Mouse (Mus musculus) liver, embryonic 11.5 days (tissue): Measurements from ENCODE around the gene Fermt3. TPM values are rescaled to one million over a fixed set of nuclear protein-coding genes. Genes with fewer than 3 reads are reported as not detected.

Source experiments
- ATAC-seq: fragments of 200-750 bp; cut with Nextera tagmentation; replicated peaks from 2 replicates; pipeline ENCODE4 v1.8.0; 2017; ENCODE audit warnings: moderate number of reproducible peaks, mild to moderate bottlenecking, moderate TSS enrichment, moderate library complexity; ENCODE audit not compliant: low FRiP score
- DNase-seq: peaks from one replicate; pipeline ENCODE4 v3.0.0-alpha.2; 2017; ENCODE audit warnings: low spot score
- H3K27ac ChIP-seq: fragments of 300-500 bp; sonication (generic); 2 replicates; pipeline ENCODE4 v1.5.1; 2014; ENCODE audit warnings: mild to moderate bottlenecking, low read depth, low read length, control low read depth
- H3K27me3 ChIP-seq: fragments of 300-500 bp; sonication (generic); replicated peaks from 2 replicates; pipeline ENCODE4 v1.6.1; 2014; ENCODE audit warnings: low read length, mixed read lengths; ENCODE audit not compliant: control insufficient read depth, insufficient read depth
- H3K36me3 ChIP-seq: fragments of 300-500 bp; sonication (generic); 2 replicates; pipeline ENCODE4 v1.6.1; 2014; ENCODE audit warnings: mild to moderate bottlenecking, low read length, moderate library complexity, mixed read lengths; ENCODE audit not compliant: control insufficient read depth, insufficient read depth
- H3K4me1 ChIP-seq: fragments of 300-500 bp; sonication (generic); replicated peaks from 2 replicates; pipeline ENCODE4 v1.6.1; 2014; ENCODE audit warnings: low read length, mixed read lengths; ENCODE audit not compliant: control insufficient read depth, insufficient read depth
- H3K4me2 ChIP-seq: fragments of 300-500 bp; sonication (generic); 2 replicates; pipeline ENCODE4 v1.6.1; 2014; ENCODE audit warnings: mild to moderate bottlenecking, control low read depth, moderate library complexity
- H3K4me3 ChIP-seq: fragments of 300-500 bp; sonication (generic); 2 replicates; pipeline ENCODE4 v1.5.1; 2014; ENCODE audit warnings: low read depth, low read length, control low read depth
- H3K9ac ChIP-seq: fragments of 300-500 bp; sonication (generic); 2 replicates; pipeline ENCODE4 v1.6.1; 2014; ENCODE audit warnings: low read depth, low read length, control low read depth
- H3K9me3 ChIP-seq: fragments of 300-500 bp; sonication (generic); 2 replicates; pipeline ENCODE4 v1.6.1; 2016; ENCODE audit warnings: low read length, inconsistent platforms, mixed read lengths; ENCODE audit not compliant: control insufficient read depth
- WGBS: fragments of 180-500 bp; shearing (Covaris S2); extraction: QIAGEN DNeasy Blood & Tissue Kit; methylation state at CpG from one replicate; pipeline ENCODE4 v1.1.7; 2014; 5-methylcytosine and 5-hydroxymethylcytosine counted together
- polyA plus RNA-seq: library from polyadenylated mRNA; unstranded; fragments of >200 nt; fragmentation: Nextera tagmentation; extraction: Ambion mirVana; gene quantifications from 2 replicates; pipeline ENCODE4 v1.2.1, GENCODE M21; 2014

Fermt3 gene
- polyA plus RNA-seq, 1 experiment from 2014 or later: 155 TPM

DNA sequence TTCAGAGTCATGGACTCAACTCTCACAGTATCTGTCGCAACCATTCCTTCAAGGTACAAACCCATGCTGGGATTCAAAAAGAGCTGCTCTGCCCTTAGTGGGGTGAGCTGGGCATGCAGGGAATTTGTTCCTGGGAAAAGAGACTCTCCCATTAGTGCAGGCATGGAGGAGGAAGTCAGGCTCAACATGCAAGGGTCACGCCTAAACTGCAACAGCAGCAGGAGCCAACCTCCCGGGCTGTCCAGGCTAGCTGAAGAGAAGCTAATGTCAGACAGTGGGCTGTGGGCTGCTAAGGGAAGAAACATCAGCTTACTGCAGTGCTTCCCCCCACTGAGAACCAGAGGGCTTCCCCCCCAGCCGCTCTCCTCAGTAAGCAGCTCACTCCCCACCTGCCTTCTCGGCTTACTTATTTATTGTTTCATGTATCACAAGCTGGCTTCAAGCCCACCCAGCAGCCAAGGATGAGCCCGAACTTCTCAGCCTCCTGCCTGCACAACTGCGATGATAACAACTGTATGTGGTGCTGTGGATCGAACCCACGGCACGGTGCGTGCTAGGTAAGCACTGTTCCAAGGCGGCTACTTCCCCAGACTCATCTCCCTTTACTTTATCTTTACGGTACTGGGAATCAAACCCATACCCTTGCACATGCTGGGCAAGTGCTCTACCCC, 46.9 kb downstream of the Fermt3 start:
- Histone ChIP-seq H3K9me3 (no peaks in the 10 kb centered on the region), H3K27ac (no peak overlapping the region), H3K36me3 (peaks cover 6% of the 10 kb centered on the region), H3K4me2 (no peak overlapping the region), H3K4me3 (no peak overlapping the region), H3K9ac (no peak overlapping the region), H3K27me3 (no peaks in the 10 kb centered on the region), H3K4me1 (peaks cover 58% of the 10 kb centered on the region)
- no peak for ATAC-seq
- no peak for DNase-seq
- WGBS: 82% methylated on average over 13 of the region's 13 CpGs

- peak overlapping the region; percentile 45; the same call in 1 of the 2 replicates for H3K27ac ChIP-seq
- H3K9ac ChIP-seq: 0 out of 2 replicates have a peak overlapping the region, but pooled peaks have one; percentile 14
- ATAC-seq (no peak), DNase-seq (no peak)
- H3K27me3 ChIP-seq: no peaks in the 10 kb centered on the region
- 47% methylated on average over 6 of the region's 6 CpGs for whole genome bisulfite sequencing
- no peak overlapping the region for H3K4me3 ChIP-seq
- H3K36me3 ChIP-seq: peaks cover 1% of the 10 kb centered on the region; the same call in 1 of the 2 replicates
- H3K9me3 ChIP-seq: no peaks in the 10 kb centered on the region
- peaks cover 53% of the 10 kb centered on the region for H3K4me1 ChIP-seq
- H3K4me2 ChIP-seq: 0 out of 2 replicates have a peak overlapping the region, but pooled peaks have one; percentile 17
Measured at GRCm38 (mm10) chr19:6971644-6972043, 47.6 kb downstream of the Fermt3 start.

- Histone ChIP-seq H3K27me3 (no peaks in the 10 kb centered on the region), H3K9ac (peak overlapping the region; percentile 76; the same call in 1 of the 2 replicates), H3K9me3 (no peaks in the 10 kb centered on the region), H3K27ac (peak overlapping the region; percentile 45), H3K4me1 (peaks cover 49% of the 10 kb centered on the region), H3K4me3 (peak overlapping the region; percentile 75), H3K4me2 (peak overlapping the region; percentile 92), H3K36me3 (peaks cover 3% of the 10 kb centered on the region; the same call in 1 of the 2 replicates)
- ATAC-seq (no peak), DNase-seq (no peak)
- WGBS: 17% methylated on average over 11 of the region's 11 CpGs
Measured at GRCm38 (mm10) chr19:6970460-6971085, 48.7 kb downstream of the Fermt3 start.

DNA sequence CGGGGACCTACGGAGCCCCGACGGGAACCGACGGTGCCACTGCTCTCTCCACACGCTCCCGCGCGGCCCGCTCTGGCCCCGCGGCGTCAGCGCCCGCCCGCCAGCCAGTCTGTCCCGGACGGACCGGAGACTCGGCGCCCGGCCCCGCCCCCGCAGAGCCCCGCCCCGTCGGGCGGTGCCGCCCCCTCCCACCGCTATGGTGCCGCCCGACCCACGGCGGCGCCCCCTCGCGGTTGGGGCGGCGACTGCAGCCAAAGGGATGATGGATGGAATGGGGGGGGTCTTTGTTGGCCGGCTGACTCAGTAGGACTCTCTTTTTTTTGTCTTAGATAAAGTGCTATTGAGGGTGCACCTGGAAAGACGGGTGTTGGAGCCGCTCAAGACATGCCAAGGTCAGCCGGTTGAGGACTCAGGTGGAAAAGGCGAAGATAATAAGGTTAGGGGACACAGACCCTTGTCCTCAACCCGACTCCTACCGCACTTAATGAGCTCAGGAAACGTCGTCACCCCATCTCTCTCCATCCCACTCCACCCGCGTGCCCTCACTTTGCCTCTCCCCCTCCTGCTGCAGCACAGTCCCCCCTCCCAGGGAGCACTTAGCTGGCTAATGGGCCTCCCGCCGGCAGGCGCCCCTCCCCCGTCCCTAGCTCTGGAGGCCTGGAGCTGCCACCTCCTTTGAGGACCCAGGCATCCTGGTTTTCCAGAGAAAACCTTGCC, 49.4 kb downstream of the Fermt3 start:
- DNase-seq (peak; percentile 84), ATAC-seq (peak; percentile 75)
- under 1% methylated on average over 53 of the region's 55 CpGs for WGBS
- H3K4me2 ChIP-seq: peak overlapping the region; percentile 92
- H3K9me3 ChIP-seq: no peaks in the 10 kb centered on the region
- H3K27me3 ChIP-seq: no peaks in the 10 kb centered on the region
- peak overlapping the region; percentile 45 for H3K27ac ChIP-seq
- peak overlapping the region; percentile 75 for H3K4me3 ChIP-seq
- peaks cover 49% of the 10 kb centered on the region for H3K4me1 ChIP-seq
- H3K9ac ChIP-seq: peak overlapping the region; percentile 76
- peaks cover 7% of the 10 kb centered on the region; the same call in 1 of the 2 replicates for H3K36me3 ChIP-seq

DNA sequence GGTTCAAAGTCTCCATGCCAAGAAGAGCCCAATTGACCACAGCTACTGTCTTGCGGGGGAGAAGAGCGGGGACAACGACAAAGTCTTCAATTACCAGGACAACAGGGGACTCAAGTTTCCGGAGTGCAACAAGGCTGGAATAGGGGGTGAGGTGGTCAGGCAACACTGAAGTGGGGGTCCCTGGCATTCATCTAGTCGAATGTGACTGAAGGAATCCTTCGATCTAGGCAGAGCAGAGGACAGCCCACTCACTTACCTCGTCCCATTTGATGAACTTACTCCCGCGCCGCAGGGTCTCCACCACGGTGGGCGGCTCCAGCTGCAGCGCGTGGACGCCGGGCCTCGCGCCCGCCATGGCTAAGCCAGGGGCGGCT, 50.0 kb downstream of the Fermt3 start:
- H3K9ac ChIP-seq: peak overlapping the region; percentile 76
- no peaks in the 10 kb centered on the region for H3K27me3 ChIP-seq
- DNase-seq (no peak), ATAC-seq (no peak)
- under 1% methylated on average over 20 of the region's 20 CpGs for WGBS
- no peaks in the 10 kb centered on the region for H3K9me3 ChIP-seq
- H3K27ac ChIP-seq: peak overlapping the region; percentile 32; the same call in 1 of the 2 replicates
- peaks cover 9% of the 10 kb centered on the region; the same call in 1 of the 2 replicates for H3K36me3 ChIP-seq
- H3K4me3 ChIP-seq: peak overlapping the region; percentile 75
- peaks cover 49% of the 10 kb centered on the region for H3K4me1 ChIP-seq
- peak overlapping the region; percentile 92 for H3K4me2 ChIP-seq

DNA sequence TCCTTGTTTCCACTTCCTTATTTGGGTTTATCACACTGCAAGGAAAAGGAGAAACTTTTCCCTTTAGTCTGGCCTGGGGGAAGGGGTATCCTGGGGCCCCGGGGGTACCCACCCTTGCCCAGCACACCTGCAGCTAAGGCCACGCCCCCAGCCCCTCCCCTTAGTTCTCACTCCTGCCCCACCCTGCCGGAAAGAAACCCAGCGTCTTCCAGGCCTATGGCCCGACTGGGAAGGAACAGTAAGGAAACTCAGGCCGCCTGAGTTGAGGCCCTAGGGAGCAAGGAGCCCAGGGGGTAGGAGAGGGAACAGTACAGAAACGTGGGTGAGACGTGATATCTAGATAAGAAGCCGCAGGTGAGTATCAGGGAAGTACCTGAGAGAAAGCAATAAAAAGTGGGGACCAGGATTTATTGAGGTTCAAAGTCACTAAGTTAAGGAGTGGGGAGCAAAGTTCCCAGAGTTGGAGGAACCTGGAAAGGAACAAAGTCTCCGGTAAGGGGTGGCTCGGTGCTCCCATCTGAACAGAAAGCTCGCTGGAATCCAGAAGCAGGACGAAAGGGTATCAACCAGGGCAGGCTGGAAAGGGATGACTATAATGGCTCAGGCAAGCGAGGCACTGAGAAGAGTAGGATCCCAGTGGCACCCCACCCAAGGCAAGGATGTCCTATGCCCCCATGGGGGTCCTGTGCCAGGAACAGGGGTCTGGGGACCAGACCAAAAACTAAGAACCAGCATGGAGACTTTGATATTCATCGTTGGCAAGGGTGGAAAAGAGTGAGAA, 50.6 kb downstream of the Fermt3 start:
- peak overlapping the region; percentile 92 for H3K4me2 ChIP-seq
- no peak for ATAC-seq
- H3K9ac ChIP-seq: peak overlapping the region; percentile 76
- peaks cover 12% of the 10 kb centered on the region; the same call in 1 of the 2 replicates for H3K36me3 ChIP-seq
- 9% methylated on average over 15 of the region's 15 CpGs for WGBS
- DNase-seq: no peak
- no peaks in the 10 kb centered on the region for H3K9me3 ChIP-seq
- H3K27ac ChIP-seq: no peak overlapping the region
- peaks cover 44% of the 10 kb centered on the region for H3K4me1 ChIP-seq
- H3K27me3 ChIP-seq: no peaks in the 10 kb centered on the region
- H3K4me3 ChIP-seq: peak overlapping the region; percentile 75

DNA sequence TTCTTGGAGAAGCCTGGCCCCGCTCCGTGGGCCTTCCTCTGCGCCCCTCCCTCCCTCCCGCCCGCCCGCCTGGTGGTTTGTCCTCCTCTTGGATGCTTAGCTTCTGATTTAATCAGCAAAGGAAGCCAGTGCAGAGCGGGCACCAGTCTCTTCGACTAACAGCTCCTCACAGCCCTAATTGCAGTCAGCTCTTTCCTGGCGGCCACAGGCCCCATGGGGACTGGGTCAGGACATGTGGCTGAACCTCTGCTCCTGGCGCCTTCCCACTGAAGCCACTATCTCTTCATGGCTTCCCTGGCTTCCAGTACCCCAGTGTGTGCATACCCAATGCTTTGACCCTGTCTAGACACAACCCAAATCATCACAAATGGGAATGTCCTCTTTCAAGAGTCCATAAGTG, 62.8 kb downstream of the Fermt3 start:
- Histone ChIP-seq H3K27ac (no peak overlapping the region), H3K4me3 (no peak overlapping the region), H3K9ac (no peak overlapping the region), H3K27me3 (no peaks in the 10 kb centered on the region), H3K4me1 (peaks cover 13% of the 10 kb centered on the region), H3K36me3 (peaks cover 36% of the 10 kb centered on the region), H3K4me2 (no peak overlapping the region), H3K9me3 (no peaks in the 10 kb centered on the region)
- ATAC-seq (no peak), DNase-seq (no peak)
- WGBS: 82% methylated on average over 10 of the region's 10 CpGs

- Histone ChIP-seq H3K9me3 (no peaks in the 10 kb centered on the region), H3K9ac (no peak overlapping the region), H3K4me3 (no peak overlapping the region), H3K36me3 (peaks cover 32% of the 10 kb centered on the region), H3K4me1 (peaks cover 14% of the 10 kb centered on the region), H3K27me3 (no peaks in the 10 kb centered on the region), H3K27ac (no peak overlapping the region), H3K4me2 (no peak overlapping the region)
- DNase-seq (no peak), ATAC-seq (no peak)
- 85% methylated on average over 7 of the region's 7 CpGs for WGBS
Measured at GRCm38 (mm10) chr19:6955424-6955823, 63.8 kb downstream of the Fermt3 start.
